Mouse (Mus musculus) limb, embryonic 12.5 days (tissue): ENCODE measurements at regions not wholly inside any gene's neighbourhood (a gene's known extent, or its start where the extent isn't known, plus 50 kb on each side); places are given as distances from the start of the nearest gene placed in this dataset.

Experiments used
- ATAC-seq: fragments of 200-750 bp; cut with Nextera tagmentation; 2 replicates; pipeline ENCODE4 v1.8.0; 2017; ENCODE audit warnings: low read depth, moderate TSS enrichment; ENCODE audit not compliant: insufficient number of reproducible peaks, insufficient read depth, low FRiP score, low TSS enrichment
- H3K27ac ChIP-seq: fragments of 300-500 bp; sonication (generic); 2 replicates; pipeline ENCODE4 v1.5.1; 2016; ENCODE audit warnings: mild to moderate bottlenecking, moderate library complexity
- H3K27me3 ChIP-seq: fragments of 300-500 bp; sonication (generic); 2 replicates; pipeline ENCODE4 v1.6.1; 2016; ENCODE audit warnings: mild to moderate bottlenecking, moderate library complexity
- H3K36me3 ChIP-seq: fragments of 300-500 bp; sonication (generic); 2 replicates; pipeline ENCODE4 v1.6.1; 2016; ENCODE audit warnings: mild to moderate bottlenecking, moderate library complexity
- H3K4me1 ChIP-seq: fragments of 300-500 bp; sonication (generic); replicated peaks from 2 replicates; pipeline ENCODE4 v1.6.1; 2016
- H3K4me2 ChIP-seq: fragments of 300-500 bp; sonication (generic); 2 replicates; pipeline ENCODE4 v1.6.1; 2016; ENCODE audit warnings: mild to moderate bottlenecking, moderate library complexity
- H3K4me3 ChIP-seq: fragments of 300-500 bp; sonication (generic); replicated peaks from 2 replicates; pipeline ENCODE4 v1.5.1; 2016; ENCODE audit warnings: mild to moderate bottlenecking
- H3K9ac ChIP-seq: fragments of 300-500 bp; sonication (generic); replicated peaks from 2 replicates; pipeline ENCODE4 v1.6.1; 2016; ENCODE audit warnings: mild to moderate bottlenecking, moderate library complexity
- H3K9me3 ChIP-seq: fragments of 300-500 bp; sonication (generic); 2 replicates; pipeline ENCODE4 v1.6.1; 2016; ENCODE audit warnings: mild to moderate bottlenecking, moderate library complexity
- WGBS: fragments of 180-500 bp; shearing (Covaris S2); methylation state at CpG from one replicate; pipeline ENCODE4 v1.1.7; 2016; 5-methylcytosine and 5-hydroxymethylcytosine counted together

DNA sequence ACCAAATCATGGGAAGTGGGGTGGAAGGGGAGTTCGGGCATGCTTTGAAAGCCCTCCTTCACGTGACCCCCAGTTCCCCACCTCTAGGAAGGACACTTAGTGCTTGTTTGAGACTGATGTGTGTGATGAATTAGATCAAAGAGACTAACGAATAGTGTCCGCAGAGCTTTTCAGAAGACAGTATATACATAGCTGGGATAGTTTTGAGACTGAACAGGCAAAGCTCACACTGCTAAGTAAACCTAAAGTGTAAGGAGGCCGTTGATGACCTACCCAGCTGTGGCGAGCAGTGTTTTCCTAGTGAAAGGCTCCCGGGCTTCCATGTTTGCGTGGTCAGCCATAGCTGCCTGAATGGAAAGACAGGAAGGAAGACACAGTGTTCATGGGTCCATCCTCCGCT lies 288.3 kb upstream of the Zfp507 start:
- H3K9ac ChIP-seq = no peak overlapping the region
- no peak overlapping the region for H3K4me3 ChIP-seq
- WGBS = 71% methylated on average over 9 of the region's 9 CpGs
- H3K27me3 ChIP-seq = no peaks in the 10 kb centered on the region
- H3K4me2 ChIP-seq = no peak overlapping the region
- H3K36me3 ChIP-seq = no peaks in the 10 kb centered on the region
- H3K4me1 ChIP-seq = peaks cover 16% of the 10 kb centered on the region
- no peak overlapping the region for H3K27ac ChIP-seq
- ATAC-seq = no peak
- no peaks in the 10 kb centered on the region for H3K9me3 ChIP-seq

DNA sequence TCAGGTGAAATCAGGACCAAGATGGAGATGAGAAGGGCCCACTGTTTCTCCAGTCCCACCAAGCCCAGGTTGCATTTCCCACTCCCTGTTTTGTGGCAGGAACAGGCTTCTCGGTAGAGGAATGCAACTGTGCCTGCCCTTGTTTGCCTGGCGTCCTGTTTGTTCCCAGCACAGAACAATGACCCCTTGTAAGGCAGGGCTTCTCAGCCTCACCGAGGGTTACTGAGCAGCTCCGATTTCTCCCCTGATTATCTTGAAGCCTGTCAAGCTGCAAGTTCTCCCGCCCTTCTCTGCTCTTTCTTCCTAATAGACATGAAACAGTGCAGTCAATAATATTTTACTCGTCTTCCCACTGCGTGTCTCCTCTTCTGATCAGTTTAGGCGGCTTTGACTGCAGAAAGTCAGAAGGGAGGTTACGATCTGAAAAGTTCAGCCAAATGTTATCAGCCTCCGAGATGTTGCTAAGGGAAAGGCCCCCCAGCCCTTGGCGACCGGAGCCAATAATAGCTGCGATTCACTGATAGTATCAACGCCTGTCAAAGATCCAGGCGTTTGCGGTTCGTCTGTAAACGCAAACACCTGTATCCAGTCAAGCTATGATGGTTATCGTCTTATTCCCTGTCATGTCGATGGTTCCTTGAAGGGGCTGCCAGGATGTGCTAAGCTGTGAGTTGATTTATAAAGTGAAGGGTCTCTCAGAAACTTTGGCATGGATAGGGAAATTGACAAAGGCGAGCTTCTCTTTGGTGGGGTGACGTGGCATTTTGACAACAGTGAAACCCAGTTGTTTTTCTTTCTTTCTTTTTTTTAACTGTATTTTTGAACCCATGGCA lies 287.7 kb upstream of the Zfp507 start:
- no peak overlapping the region for H3K4me2 ChIP-seq
- ATAC-seq = no peak
- no peak overlapping the region for H3K4me3 ChIP-seq
- H3K4me1 ChIP-seq = peaks cover 12% of the 10 kb centered on the region
- H3K9ac ChIP-seq = no peak overlapping the region
- no peaks in the 10 kb centered on the region for H3K36me3 ChIP-seq
- H3K27ac ChIP-seq = 0 out of 2 replicates have a peak overlapping the region, but pooled peaks have one; percentile 19
- no peaks in the 10 kb centered on the region for H3K9me3 ChIP-seq
- no peaks in the 10 kb centered on the region for H3K27me3 ChIP-seq
- 44% methylated on average over 22 of the region's 22 CpGs for WGBS

DNA sequence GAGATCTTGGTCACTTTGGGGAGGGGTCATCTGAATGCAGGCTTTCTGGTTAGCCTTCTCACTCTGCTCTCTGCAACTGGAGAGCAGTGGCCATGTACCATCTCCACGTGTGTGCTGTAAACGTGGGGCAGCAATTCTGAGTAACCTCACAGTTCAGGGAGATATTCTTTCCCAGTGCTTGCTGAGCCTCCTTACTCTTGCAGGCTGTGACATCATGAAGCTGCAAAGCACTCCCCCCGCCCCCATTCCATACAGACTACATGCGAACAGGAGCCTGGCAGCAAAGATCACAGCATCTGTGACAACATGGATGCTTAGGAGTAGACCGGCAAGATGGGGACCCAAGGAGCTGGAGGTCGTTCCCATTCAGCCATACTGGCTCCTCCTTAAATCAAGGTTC lies 284.8 kb upstream of the Zfp507 start:
- no peak overlapping the region for H3K4me3 ChIP-seq
- peaks cover 6% of the 10 kb centered on the region for H3K4me1 ChIP-seq
- no peaks in the 10 kb centered on the region for H3K27me3 ChIP-seq
- H3K9me3 ChIP-seq = no peaks in the 10 kb centered on the region
- no peaks in the 10 kb centered on the region for H3K36me3 ChIP-seq
- 86% methylated on average over 6 of the region's 6 CpGs for WGBS
- H3K27ac ChIP-seq = no peak overlapping the region
- no peak overlapping the region for H3K9ac ChIP-seq
- no peak overlapping the region for H3K4me2 ChIP-seq
- no peak for ATAC-seq

DNA sequence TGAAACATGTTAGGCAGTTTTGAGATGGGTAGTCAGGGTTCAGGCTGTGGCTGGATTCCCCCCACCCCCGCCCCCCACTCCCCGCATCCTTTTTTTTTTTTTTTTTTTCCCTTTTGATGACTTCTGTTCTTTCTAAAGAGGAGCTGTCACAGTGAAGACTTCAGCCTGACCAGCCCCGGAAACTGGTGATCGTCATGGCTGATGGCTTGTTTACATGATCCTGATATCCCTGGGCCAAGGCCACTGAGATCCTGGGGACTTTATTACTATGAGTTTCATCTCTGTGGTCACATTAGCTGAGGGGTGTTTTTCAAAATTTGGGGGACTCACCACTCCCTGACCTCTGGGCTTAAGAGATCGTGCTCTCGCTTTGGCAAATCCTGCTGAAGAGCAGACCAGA lies 275.9 kb upstream of the Zfp507 start:
- Histone ChIP-seq H3K36me3 (no peaks in the 10 kb centered on the region), H3K9me3 (peaks cover 2% of the 10 kb centered on the region; the same call in 1 of the 2 replicates), H3K27ac (no peak overlapping the region), H3K4me3 (no peak overlapping the region), H3K4me2 (no peak overlapping the region), H3K9ac (no peak overlapping the region), H3K4me1 (peaks cover 36% of the 10 kb centered on the region), H3K27me3 (peaks cover 3% of the 10 kb centered on the region)
- WGBS = 39% methylated on average over 6 of the region's 6 CpGs
- ATAC-seq = no peak

DNA sequence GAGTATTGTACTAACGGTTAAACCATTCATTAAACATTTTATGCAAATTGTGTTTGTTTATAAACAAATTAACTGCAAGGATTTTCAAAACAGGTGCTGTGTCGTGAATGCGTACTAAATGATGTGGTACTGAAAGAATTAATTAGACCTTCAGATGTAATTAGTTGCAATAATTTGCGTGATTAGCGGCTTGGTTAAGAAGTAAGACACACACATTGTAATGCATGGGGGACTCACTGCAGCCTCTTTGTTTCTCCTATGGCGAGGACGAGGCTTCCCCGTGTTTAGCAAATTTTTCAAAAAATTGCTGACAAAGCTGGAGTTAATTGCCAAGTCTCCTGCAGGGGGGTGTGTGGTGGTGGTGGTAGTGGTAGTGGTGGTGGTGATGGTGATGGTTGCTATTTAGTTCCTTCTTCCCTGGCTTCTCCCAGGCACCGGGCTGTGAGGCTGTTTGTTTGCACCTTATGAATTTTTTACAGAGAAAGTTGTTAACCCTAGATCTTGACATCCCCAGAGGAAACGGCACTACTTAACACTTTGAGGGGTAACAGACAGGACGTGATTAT lies 275.4 kb upstream of the Zfp507 start:
- Histone ChIP-seq H3K4me2 (no peak overlapping the region), H3K27ac (no peak overlapping the region), H3K4me1 (peaks cover 41% of the 10 kb centered on the region), H3K27me3 (peaks cover 3% of the 10 kb centered on the region), H3K36me3 (no peaks in the 10 kb centered on the region), H3K9me3 (peaks cover 2% of the 10 kb centered on the region; the same call in 1 of the 2 replicates), H3K9ac (no peak overlapping the region), H3K4me3 (no peak overlapping the region)
- ATAC-seq = no peak
- 45% methylated on average over 11 of the region's 11 CpGs for WGBS

DNA sequence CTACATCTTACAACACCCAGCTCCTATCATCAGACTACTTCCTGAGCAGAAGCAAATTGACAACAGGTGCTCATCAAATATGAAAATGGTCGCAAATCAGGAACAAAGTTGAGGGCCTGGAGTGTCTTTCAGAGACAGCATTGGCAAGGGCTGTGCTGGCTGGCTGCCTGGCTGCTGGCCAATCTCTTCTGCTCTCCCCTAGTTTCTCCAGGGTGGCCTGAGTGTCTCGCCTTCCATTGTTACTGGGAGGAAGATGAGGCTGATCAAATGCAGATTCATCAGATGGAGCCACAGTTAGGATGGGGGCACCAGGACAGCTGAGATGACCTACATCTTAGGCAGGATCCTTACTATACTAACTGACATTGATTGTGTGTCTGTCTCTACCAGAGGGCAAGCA lies 274.5 kb upstream of the Zfp507 start:
- WGBS = 67% methylated on average over 2 of the region's 2 CpGs
- H3K4me1 ChIP-seq = peaks cover 46% of the 10 kb centered on the region

DNA sequence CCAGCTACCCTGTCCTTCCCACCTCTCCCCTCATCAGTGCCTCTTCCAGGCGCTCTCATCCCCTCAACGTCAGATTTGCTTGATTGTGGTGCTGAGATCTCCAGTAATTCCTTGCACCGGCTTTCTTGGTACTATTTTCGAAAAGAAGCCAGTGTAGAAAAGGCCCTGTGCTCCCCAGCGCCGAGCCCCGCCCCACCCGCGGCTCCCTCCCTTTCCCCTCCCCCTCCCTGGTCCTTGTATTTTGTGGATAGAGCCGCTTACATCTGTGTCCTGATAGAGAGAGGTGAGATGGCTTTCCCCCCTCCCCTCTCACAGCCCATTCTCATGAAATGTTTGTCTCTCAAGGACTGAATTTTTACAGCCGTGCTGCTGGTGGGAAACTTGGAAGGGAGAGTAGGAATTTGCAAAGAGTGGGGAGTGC lies 273.2 kb upstream of the Zfp507 start:
- Histone ChIP-seq H3K4me1 (peaks cover 46% of the 10 kb centered on the region), H3K27ac (0 out of 2 replicates have a peak overlapping the region, but pooled peaks have one; percentile 47), H3K4me3 (0 out of 2 replicates have a peak overlapping the region, but pooled peaks have one; percentile 5), H3K9ac (no peak overlapping the region), H3K9me3 (peaks cover 2% of the 10 kb centered on the region; the same call in 1 of the 2 replicates), H3K27me3 (peaks cover 9% of the 10 kb centered on the region), H3K4me2 (peak overlapping the region; percentile 39), H3K36me3 (no peaks in the 10 kb centered on the region)
- 3% methylated on average over 11 of the region's 11 CpGs for WGBS
- ATAC-seq = no peak

More for the DNA sequence above, 274.5 kb upstream of the Zfp507 start:
- Histone ChIP-seq H3K27ac (no peak overlapping the region), H3K27me3 (peaks cover 7% of the 10 kb centered on the region), H3K9ac (no peak overlapping the region), H3K4me3 (no peak overlapping the region), H3K9me3 (peaks cover 2% of the 10 kb centered on the region; the same call in 1 of the 2 replicates), H3K36me3 (no peaks in the 10 kb centered on the region), H3K4me2 (no peak overlapping the region)
- ATAC-seq = no peak

DNA sequence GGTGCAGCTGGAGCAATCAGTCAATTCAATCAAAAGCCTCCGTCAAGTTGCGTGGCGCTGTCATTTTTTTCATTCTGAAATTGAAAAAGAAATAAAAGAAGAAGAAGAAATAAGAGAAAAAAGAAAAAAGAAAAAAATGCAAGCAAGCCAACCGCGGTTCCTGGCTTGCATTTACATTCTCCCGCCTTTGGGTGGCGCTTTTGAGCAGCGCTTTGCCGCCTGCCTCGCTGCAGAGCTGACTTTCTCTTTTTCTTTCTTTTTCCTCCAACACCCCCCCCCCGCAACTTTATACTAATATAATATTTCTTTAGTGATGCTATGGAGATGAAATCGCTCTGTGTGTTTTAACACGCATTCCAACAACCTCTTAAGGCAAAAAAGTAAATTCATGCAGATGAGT lies 269.0 kb upstream of the Zfp507 start:
- peaks cover 22% of the 10 kb centered on the region for H3K27me3 ChIP-seq
- no peak overlapping the region for H3K9ac ChIP-seq
- peaks cover 22% of the 10 kb centered on the region for H3K4me1 ChIP-seq
- no peak overlapping the region for H3K27ac ChIP-seq
- no peaks in the 10 kb centered on the region for H3K9me3 ChIP-seq
- no peak for ATAC-seq
- no peaks in the 10 kb centered on the region for H3K36me3 ChIP-seq
- 12% methylated on average over 13 of the region's 13 CpGs for WGBS
- H3K4me3 ChIP-seq = 0 out of 2 replicates have a peak overlapping the region, but pooled peaks have one; percentile 11
- H3K4me2 ChIP-seq = peak overlapping the region; percentile 49

DNA sequence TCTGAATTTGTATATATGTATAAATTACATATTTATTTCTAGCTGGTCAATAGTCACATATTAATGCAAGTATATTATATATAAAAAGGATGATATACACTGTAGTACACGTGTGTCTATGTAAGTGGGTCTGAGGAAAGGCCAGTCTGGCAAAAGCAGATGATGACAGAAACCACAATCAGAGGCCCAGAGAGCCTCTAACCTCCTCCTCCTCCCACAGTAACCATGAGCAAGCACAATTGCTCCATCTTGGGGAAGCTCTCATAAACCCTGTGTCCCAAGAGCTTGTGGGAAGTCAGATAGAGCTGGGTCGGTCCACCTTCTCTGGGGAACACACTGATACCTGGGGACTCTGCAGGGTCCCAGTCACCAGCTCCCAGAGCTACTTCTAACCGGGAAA lies 263.9 kb upstream of the Zfp507 start:
- 63% methylated on average over 3 of the region's 3 CpGs for WGBS
- no peak overlapping the region for H3K4me3 ChIP-seq
- peaks cover 2% of the 10 kb centered on the region; the same call in 1 of the 2 replicates for H3K4me1 ChIP-seq
- no peaks in the 10 kb centered on the region for H3K9me3 ChIP-seq
- H3K9ac ChIP-seq = no peak overlapping the region
- no peak overlapping the region for H3K27ac ChIP-seq
- H3K36me3 ChIP-seq = no peaks in the 10 kb centered on the region
- peaks cover 13% of the 10 kb centered on the region; the same call in 1 of the 2 replicates for H3K27me3 ChIP-seq
- no peak for ATAC-seq
- no peak overlapping the region for H3K4me2 ChIP-seq

DNA sequence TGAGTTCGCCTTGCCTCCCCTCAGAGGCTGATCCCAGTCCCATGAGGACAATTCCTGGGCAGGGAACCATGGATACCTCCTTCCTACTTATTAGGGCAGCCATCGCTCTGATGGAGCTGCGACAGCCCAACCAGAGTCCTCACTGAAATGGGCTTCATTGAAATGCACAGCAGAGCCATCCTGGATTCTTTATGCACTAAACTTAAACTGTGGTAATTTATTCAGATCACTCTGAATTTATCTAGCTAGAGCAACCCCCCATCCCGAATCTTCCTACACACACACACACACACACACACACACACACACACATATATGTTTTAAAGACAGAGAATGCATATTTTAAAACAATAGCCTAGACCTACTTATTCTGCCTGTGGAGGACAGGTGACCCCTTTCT lies 258.9 kb upstream of the Zfp507 start:
- Histone ChIP-seq H3K4me1 (0 out of 2 replicates have a peak, but pooled peaks cover 2% of the 10 kb centered on the region), H3K4me2 (no peak overlapping the region), H3K4me3 (no peak overlapping the region), H3K9me3 (no peaks in the 10 kb centered on the region), H3K27ac (no peak overlapping the region), H3K9ac (no peak overlapping the region), H3K27me3 (no peaks in the 10 kb centered on the region), H3K36me3 (no peaks in the 10 kb centered on the region)
- no peak for ATAC-seq
- 95% methylated on average over 4 of the region's 4 CpGs for WGBS

DNA sequence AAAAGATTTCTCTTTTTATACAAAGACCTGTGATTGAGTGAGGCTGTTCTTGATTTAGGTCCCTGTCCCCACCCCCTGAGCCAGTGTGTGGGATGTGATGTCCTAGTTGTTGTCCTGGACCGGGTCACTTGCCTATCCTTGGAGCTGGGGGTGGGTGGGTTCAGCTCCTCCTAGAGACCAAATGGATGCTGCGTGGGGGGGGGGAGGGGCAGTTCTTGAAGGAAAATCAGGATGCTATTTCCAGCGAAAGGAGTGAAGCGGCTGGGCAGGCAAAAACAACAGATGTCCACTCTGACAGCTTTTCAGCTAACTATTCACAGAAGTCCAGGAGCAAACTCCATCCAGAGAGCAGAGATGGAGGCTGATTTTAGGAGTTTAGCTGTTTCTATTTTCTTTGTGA lies 257.6 kb upstream of the Zfp507 start:
- Histone ChIP-seq H3K27ac (no peak overlapping the region), H3K36me3 (no peaks in the 10 kb centered on the region), H3K9ac (no peak overlapping the region), H3K9me3 (no peaks in the 10 kb centered on the region), H3K4me2 (no peak overlapping the region), H3K4me3 (no peak overlapping the region), H3K4me1 (0 out of 2 replicates have a peak, but pooled peaks cover 2% of the 10 kb centered on the region), H3K27me3 (no peaks in the 10 kb centered on the region)
- no peak for ATAC-seq
- WGBS = 54% methylated on average over 4 of the region's 4 CpGs
